Mouse (Mus musculus) heart, embryonic 11.5 days (tissue): ENCODE data around the gene Gm10837. TPM values are rescaled to one million over a fixed set of nuclear protein-coding genes. Genes with fewer than 3 reads are reported as not detected.

Experiments
- ATAC-seq: fragments of 200-750 bp; cut with Nextera tagmentation; replicated peaks from 2 replicates; pipeline ENCODE4 v1.8.0; 2017; ENCODE audit warnings: moderate library complexity; ENCODE audit not compliant: insufficient number of reproducible peaks, low FRiP score, low TSS enrichment
- H3K27ac ChIP-seq: fragments of 300-500 bp; sonication (generic); 2 replicates; pipeline ENCODE4 v1.5.1; 2014; ENCODE audit warnings: mild to moderate bottlenecking, low read depth, low read length
- H3K27me3 ChIP-seq: fragments of 300-500 bp; sonication (generic); 2 replicates; pipeline ENCODE4 v1.6.1; 2014; ENCODE audit warnings: mild to moderate bottlenecking, low read length, mixed read lengths; ENCODE audit not compliant: control insufficient read depth, insufficient read depth
- H3K36me3 ChIP-seq: fragments of 300-500 bp; sonication (generic); 2 replicates; pipeline ENCODE4 v1.6.1; 2014; ENCODE audit warnings: mild to moderate bottlenecking, low read length, moderate library complexity, mixed read lengths; ENCODE audit not compliant: control insufficient read depth, insufficient read depth
- H3K4me1 ChIP-seq: fragments of 300-500 bp; sonication (generic); 2 replicates; pipeline ENCODE4 v1.6.1; 2014; ENCODE audit warnings: low read length; ENCODE audit not compliant: control insufficient read depth, insufficient read depth
- H3K4me2 ChIP-seq: fragments of 300-500 bp; sonication (generic); 2 replicates; pipeline ENCODE4 v1.6.1; 2014; ENCODE audit warnings: mild to moderate bottlenecking, moderate library complexity
- H3K4me3 ChIP-seq: fragments of 300-500 bp; sonication (generic); 2 replicates; pipeline ENCODE4 v1.5.1; 2014; ENCODE audit warnings: low read depth, low read length
- H3K9ac ChIP-seq: fragments of 300-500 bp; sonication (generic); 2 replicates; pipeline ENCODE4 v1.6.1; 2014; ENCODE audit warnings: mild to moderate bottlenecking, low read depth, low read length, moderate library complexity
- H3K9me3 ChIP-seq: fragments of 300-500 bp; sonication (generic); replicated peaks from 2 replicates; pipeline ENCODE4 v1.6.1; 2016; ENCODE audit warnings: low read length; ENCODE audit not compliant: control insufficient read depth
- WGBS: fragments of 180-500 bp; shearing (Covaris S2); extraction: QIAGEN DNeasy Blood & Tissue Kit; methylation state at CpG from one replicate; pipeline ENCODE4 v1.1.7; 2014; ENCODE audit not compliant: insufficient replicate concordance; 5-methylcytosine and 5-hydroxymethylcytosine counted together
- polyA plus RNA-seq: library from polyadenylated mRNA; unstranded; fragments of >200 nt; fragmentation: Nextera tagmentation; extraction: Ambion mirVana; gene quantifications from 2 replicates; pipeline ENCODE4 v1.2.1, GENCODE M21; 2014

The Gm10837 gene
- polyA plus RNA-seq, 1 experiment from 2014 or later = 0.10 TPM

- Histone ChIP-seq H3K9ac (no peak overlapping the region), H3K4me1 (peaks cover 4% of the 10 kb centered on the region; the same call in 1 of the 2 replicates)
- WGBS = 34% methylated on average over 1 of the region's 1 CpGs
These were observed 3.8 kb upstream of the Gm10837 start for GRCm38 (mm10) chr14:122486611-122487010.

GRCm38 (mm10) chr14:122487366-122487765, 3.0 kb upstream of the Gm10837 start:
- ATAC-seq = no peak
- Histone ChIP-seq H3K4me1 (peaks cover 4% of the 10 kb centered on the region; the same call in 1 of the 2 replicates), H3K36me3 (no peaks in the 10 kb centered on the region), H3K27ac (no peak overlapping the region), H3K9ac (no peak overlapping the region), H3K4me3 (no peak overlapping the region), H3K9me3 (no peaks in the 10 kb centered on the region), H3K27me3 (peaks cover 75% of the 10 kb centered on the region), H3K4me2 (no peak overlapping the region)
- WGBS = 7% methylated on average over 5 of the region's 5 CpGs

More at GRCm38 (mm10) chr14:122486611-122487010, 3.8 kb upstream of the Gm10837 start:
- no peaks in the 10 kb centered on the region for H3K9me3 ChIP-seq
- peaks cover 81% of the 10 kb centered on the region for H3K27me3 ChIP-seq
- H3K27ac ChIP-seq = no peak overlapping the region
- H3K4me3 ChIP-seq = no peak overlapping the region
- H3K4me2 ChIP-seq = no peak overlapping the region
- no peaks in the 10 kb centered on the region for H3K36me3 ChIP-seq
- no peak for ATAC-seq

- H3K4me2 ChIP-seq = no peak overlapping the region
- no peak overlapping the region for H3K9ac ChIP-seq
- peaks cover 4% of the 10 kb centered on the region; the same call in 1 of the 2 replicates for H3K4me1 ChIP-seq
- WGBS = 3% methylated on average over 5 of the region's 5 CpGs
- ATAC-seq = no peak
- H3K9me3 ChIP-seq = peaks cover 2% of the 10 kb centered on the region; the same call in 1 of the 2 replicates
- no peak overlapping the region for H3K4me3 ChIP-seq
- no peak overlapping the region for H3K27ac ChIP-seq
- peaks cover 59% of the 10 kb centered on the region for H3K27me3 ChIP-seq
- H3K36me3 ChIP-seq = no peaks in the 10 kb centered on the region
These were observed 1.3 kb upstream of the Gm10837 start for GRCm38 (mm10) chr14:122489041-122489440.

DNA sequence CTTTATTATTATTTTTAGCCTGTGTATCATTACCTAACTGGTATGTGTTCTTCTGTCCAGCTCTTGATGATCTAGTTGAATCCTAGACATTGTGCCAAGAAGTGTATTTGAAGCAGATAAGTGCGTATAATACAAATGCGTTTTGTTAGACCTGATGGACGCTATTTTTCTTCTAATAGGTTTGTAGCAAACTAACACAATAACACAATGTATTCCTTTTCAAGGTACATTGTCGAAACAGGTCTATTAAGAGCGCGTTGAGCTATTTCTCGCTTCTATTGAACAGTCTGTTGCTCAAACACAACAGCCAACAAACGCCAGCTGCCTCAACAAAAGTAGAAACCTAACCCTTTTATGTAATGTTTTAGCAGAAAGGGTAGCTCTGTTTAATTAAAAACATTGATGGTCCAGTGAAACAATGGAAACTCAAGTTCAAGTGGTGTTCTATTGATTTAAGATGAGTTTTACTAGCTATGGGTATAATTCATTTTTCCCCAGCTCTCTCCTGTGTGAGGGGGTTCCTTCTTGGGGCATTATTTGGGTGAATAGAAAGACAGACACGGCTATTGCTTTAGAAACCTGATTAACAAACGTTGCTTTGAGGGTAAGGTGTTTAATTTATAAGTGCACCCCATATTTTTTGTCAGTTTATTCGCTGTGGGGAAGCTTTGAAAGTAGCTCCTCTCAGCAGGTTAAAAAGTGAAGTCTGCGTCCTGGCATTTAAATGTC, 536 bp upstream of the Gm10837 start:
- H3K36me3 ChIP-seq = no peaks in the 10 kb centered on the region
- no peak overlapping the region for H3K27ac ChIP-seq
- no peak overlapping the region for H3K9ac ChIP-seq
- no peak for ATAC-seq
- H3K27me3 ChIP-seq = peaks cover 50% of the 10 kb centered on the region
- H3K4me1 ChIP-seq = peaks cover 4% of the 10 kb centered on the region; the same call in 1 of the 2 replicates
- peaks cover 2% of the 10 kb centered on the region; the same call in 1 of the 2 replicates for H3K9me3 ChIP-seq
- H3K4me3 ChIP-seq = peak overlapping the region; percentile 37
- peak overlapping the region; percentile 61; the same call in 1 of the 2 replicates for H3K4me2 ChIP-seq
- WGBS = 6% methylated on average over 12 of the region's 12 CpGs

DNA sequence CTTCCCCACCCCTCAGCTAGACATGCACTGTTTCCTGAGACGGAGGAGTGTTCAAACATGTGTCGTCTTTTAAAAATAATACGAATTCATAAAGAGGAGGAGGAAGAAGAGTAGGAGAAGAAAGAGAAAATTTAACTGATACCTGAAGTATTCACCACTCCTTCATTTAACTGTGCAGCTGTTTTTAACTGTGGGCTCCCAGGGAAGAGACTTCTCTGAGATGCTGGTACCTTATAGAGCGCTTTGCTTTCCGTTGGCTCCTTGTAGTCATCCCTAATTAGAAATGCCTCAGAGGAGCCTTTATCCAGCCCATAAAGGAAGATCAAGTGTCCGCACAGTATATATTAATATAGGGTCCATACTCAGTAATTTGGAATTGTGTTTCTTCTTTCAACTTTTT, 1.1 kb downstream of the Gm10837 start:
- peaks cover 2% of the 10 kb centered on the region; the same call in 1 of the 2 replicates for H3K9me3 ChIP-seq
- no peak for ATAC-seq
- no peak overlapping the region for H3K27ac ChIP-seq
- no peak overlapping the region for H3K4me2 ChIP-seq
- WGBS = 68% methylated on average over 6 of the region's 6 CpGs
- H3K36me3 ChIP-seq = no peaks in the 10 kb centered on the region
- H3K4me3 ChIP-seq = no peak overlapping the region
- H3K4me1 ChIP-seq = peaks cover 4% of the 10 kb centered on the region; the same call in 1 of the 2 replicates
- peaks cover 34% of the 10 kb centered on the region for H3K27me3 ChIP-seq
- H3K9ac ChIP-seq = no peak overlapping the region

DNA sequence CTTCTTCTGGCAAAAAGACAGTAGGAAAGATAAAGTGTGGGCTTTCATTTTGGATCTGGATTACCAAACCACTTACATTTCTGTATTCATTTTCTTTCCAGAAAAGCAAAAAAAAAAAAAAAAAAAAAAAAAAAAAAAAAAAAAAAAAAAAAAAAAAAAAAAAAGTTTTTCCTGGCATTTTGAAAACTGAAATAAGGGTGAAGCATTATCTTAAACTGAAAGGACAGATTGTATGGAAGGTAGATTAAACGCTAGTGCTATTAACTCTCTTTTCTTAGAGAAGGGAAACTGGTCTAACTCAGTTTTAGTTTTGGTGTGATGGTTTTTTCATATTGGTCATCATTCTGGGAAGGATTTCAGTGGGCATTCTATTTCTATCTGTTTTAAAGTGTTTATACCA, 1.6 kb downstream of the Gm10837 start:
- H3K9me3 ChIP-seq = peaks cover 2% of the 10 kb centered on the region; the same call in 1 of the 2 replicates
- no peak for ATAC-seq

GRCm38 (mm10) chr14:122509058-122509457, 18.7 kb downstream of the Gm10837 start:
- Histone ChIP-seq H3K4me1 (no peaks in the 10 kb centered on the region), H3K4me2 (no peak overlapping the region), H3K9me3 (no peaks in the 10 kb centered on the region), H3K27ac (no peak overlapping the region), H3K4me3 (no peak overlapping the region), H3K9ac (no peak overlapping the region), H3K27me3 (no peaks in the 10 kb centered on the region), H3K36me3 (no peaks in the 10 kb centered on the region)
- no peak for ATAC-seq
- 30% methylated on average over 2 of the region's 2 CpGs for WGBS

More for the DNA sequence above, 1.6 kb downstream of the Gm10837 start:
- 56% methylated on average over 1 of the region's 1 CpGs for WGBS
- Histone ChIP-seq H3K27ac (no peak overlapping the region), H3K36me3 (no peaks in the 10 kb centered on the region), H3K9ac (no peak overlapping the region), H3K4me3 (no peak overlapping the region), H3K27me3 (peaks cover 32% of the 10 kb centered on the region), H3K4me2 (no peak overlapping the region), H3K4me1 (peaks cover 4% of the 10 kb centered on the region; the same call in 1 of the 2 replicates)

DNA sequence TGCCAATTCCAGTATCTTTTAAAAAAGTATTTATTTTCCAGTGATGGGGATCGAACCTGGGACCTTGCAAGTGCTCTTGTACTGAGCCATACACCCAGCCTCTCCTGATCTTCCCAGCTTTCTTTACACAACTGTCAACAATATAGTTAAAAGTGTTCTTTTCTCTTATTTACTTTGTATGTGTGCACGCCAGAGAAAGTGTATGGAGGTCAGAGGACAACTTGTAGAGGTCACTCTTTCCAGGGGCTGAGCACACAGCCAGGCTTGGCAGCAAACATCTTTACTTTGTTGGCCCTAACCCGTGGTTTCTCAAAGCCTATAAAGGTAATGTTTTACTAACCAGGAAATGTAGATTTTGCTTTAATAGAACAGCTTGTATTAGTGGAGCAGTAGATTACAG, 21.1 kb downstream of the Gm10837 start:
- Histone ChIP-seq H3K9me3 (no peaks in the 10 kb centered on the region), H3K4me1 (no peaks in the 10 kb centered on the region), H3K4me3 (no peak overlapping the region), H3K4me2 (no peak overlapping the region), H3K27ac (no peak overlapping the region), H3K27me3 (no peaks in the 10 kb centered on the region), H3K36me3 (no peaks in the 10 kb centered on the region), H3K9ac (no peak overlapping the region)
- 70% methylated on average over 3 of the region's 3 CpGs for WGBS
- no peak for ATAC-seq
